Mouse (Mus musculus) liver, postnatal 0 days (tissue): ENCODE results near the gene Snx9.

Experiments
- CTCF ChIP-seq: sonication (generic); IDR thresholded peaks from 2 replicates; pipeline ENCODE4 v1.5.1; 2016; ENCODE audit warnings: antibody characterized with exemption, low read depth
- EP300 ChIP-seq: IDR thresholded peaks from 2 replicates; pipeline ENCODE4 v1.6.1; 2016; ENCODE audit warnings: antibody characterized with exemption, low read depth, mild to moderate bottlenecking

- TF ChIP-seq CTCF (no peak), EP300 (no peak)
Observed at GRCm38 (mm10) chr17:5828583-5828836, 12.6 kb upstream of the Snx9 start.
